Mouse (Mus musculus): ENCODE measurements around the gene Fancg. TPM values are rescaled to one million over a fixed set of nuclear protein-coding genes. Genes with fewer than 3 reads are reported as not detected.

The Fancg gene
- 1 to 10 TPM; 6.6 to 7.7 TPM for total RNA-seq (2021)
- long read RNA-seq, experiment 1, transcript Fancg-201 (14 exons, 2,771 nt): major isoform, 5 of 11 reads
- long read RNA-seq, experiment 1, partial matches to known transcripts: 0 of 11 reads
- long read RNA-seq, experiment 1, other reads (novel, unspliced or antisense): 6 of 11 reads
- long read RNA-seq, experiment 2, transcript Fancg-201 (14 exons, 2,771 nt): major isoform, 5 of 7 reads
- long read RNA-seq, experiment 2, partial matches to known transcripts: 2 of 7 reads
- long read RNA-seq, experiment 2, other reads (novel, unspliced or antisense): 0 of 7 reads

- peak; percentile 75 to 76 for DNase-seq (ENCODE audit: low spot score in 2 of 2)
Observed at GRCm38 (mm10) chr4:43010161-43011038, at the start of gene Fancg. Fancg (minus strand) TSS chr4:43010506.

DNA sequence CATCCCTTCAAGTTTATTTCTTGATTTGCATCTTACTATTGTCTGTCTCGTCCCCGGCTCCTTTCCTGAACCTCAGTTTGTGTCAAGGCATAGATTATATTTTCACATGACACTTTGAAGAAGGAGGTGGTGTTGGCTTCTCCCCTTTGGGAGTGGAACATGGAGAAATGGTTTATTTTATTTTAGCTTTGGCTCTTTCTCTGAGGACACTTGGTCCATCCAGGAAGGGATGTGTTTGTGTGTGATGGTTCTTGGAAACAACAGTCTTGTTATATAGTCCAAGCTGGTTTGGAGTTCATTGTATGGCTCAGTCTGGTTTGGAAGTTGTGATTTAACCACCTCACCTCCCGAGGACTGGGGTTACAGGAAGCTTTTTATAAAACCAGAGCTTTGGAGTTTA is 49.4 kb upstream of the Fancg start:
- no peak for DNase-seq (ENCODE audit: low spot score in 2 of 2)

GRCm38 (mm10) chr4:43058753-43059654 is 48.7 kb upstream of the Fancg start, which contains the start of gene Unc13b:
Unc13b (plus strand) TSS chr4:43058953.
- peak; percentile 86 to 89 for DNase-seq (ENCODE audit: low spot score in 2 of 2)

DNA sequence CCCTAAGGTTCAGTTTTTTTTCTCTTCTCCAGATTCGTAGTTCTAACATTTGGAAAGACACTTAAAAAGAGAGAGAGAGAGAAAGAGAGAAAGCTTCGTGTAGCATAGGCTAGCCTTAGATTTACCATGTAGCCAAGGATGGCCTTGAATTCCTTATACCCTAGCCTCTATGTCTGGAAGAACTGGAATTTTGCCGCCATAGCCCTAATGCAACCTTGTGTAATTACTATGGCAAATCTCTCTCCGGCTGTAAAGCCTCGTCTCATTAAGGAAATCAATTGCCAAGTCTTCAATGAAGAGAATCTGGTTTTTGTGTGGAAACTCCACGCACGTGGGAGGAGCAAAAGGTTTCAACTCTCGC is 48.1 kb upstream of the Fancg start:
- no peak for DNase-seq (ENCODE audit: low spot score in 2 of 2)

- no peak for DNase-seq (ENCODE audit: low spot score in 2 of 2)
Observed at GRCm38 (mm10) chr4:43057654-43058053, 47.3 kb upstream of the Fancg start.

GRCm38 (mm10) chr4:43052627-43053026 is 42.3 kb upstream of the Fancg start:
- no peak for DNase-seq (ENCODE audit: low spot score in 2 of 2)

- no peak for DNase-seq (ENCODE audit: low spot score in 2 of 2)
Observed at GRCm38 (mm10) chr4:43047231-43047630, 36.9 kb upstream of the Fancg start.

GRCm38 (mm10) chr4:43046607-43047006 is 36.3 kb upstream of the Fancg start:
- DNase-seq (ENCODE audit: low spot score in 2 of 2): no peak

DNA sequence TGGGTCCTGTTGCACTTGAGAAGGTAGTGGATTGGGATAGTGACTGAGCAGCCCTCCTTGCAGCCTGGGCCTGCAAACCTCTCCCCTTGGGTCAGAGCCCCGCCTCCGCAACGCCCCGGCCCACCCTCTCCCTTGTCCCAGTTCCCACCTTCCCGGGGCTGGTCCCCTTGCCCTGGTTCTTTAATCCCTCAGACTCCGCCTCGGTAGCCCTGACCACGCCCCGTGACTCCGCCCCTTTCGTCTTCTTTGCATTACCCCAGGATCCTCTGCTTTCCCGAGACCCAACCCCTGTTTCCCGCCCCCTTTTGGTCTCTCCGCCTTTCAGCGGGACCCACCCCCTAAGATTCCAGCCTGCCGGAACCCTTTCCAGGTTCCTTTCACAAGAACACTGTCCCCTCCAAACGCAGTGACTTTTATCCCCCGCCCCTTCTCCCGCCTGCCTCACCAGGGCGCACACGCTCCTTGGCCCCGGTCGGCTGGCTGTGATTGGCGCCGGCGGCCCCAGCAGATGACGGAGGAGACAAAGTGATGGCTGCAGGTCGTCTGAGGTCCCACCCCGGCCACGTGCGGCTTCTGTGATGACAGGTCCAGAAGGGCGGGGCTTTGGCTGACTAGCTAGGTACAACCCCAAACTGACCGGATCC is 35.5 kb upstream of the Fancg start, which contains the start of gene Fam214b:
Gene Fam214b, minus strand, starts transcription at position 562 of the 644 bp plus-strand sequence.
- DNase-seq (ENCODE audit: low spot score in 2 of 2): peak; percentile 98

- DNase-seq (ENCODE audit: low spot score in 2 of 2): no peak
Observed at GRCm38 (mm10) chr4:43045285-43045658, 35.0 kb upstream of the Fancg start.

GRCm38 (mm10) chr4:43044673-43045072 is 34.4 kb upstream of the Fancg start:
- DNase-seq (ENCODE audit: low spot score in 2 of 2): no peak

GRCm38 (mm10) chr4:43043644-43044357 is 33.5 kb upstream of the Fancg start:
- peak; percentile 42 to 54 for DNase-seq (ENCODE audit: low spot score in 2 of 2)

GRCm38 (mm10) chr4:43040881-43041547 is 30.7 kb upstream of the Fancg start:
- DNase-seq (ENCODE audit: low spot score in 2 of 2): peak in 1 of 2 experiments; percentile 37

DNA sequence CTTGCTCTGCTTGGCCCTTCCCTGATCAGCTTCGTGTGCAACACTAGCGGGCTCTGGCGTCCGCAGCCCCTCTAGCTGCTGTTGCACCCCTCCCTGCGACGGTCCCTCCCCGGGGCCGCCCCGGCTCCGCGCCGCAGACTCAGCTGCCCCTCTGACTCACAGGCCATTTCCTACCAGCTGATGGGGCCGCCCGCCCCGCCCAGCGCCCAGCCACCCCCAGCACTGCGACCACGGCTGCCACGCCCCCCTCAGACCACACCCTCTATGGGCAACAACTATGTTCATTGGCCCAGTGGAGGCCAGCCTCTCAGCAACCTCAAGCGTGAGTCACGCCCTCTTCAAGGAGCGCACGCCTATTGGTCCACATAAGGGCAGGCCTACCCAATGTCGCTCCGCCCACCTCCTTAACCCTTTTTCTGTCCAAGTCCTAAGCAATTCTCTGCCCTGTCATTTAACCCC is 29.8 kb upstream of the Fancg start:
- peak; percentile 94 for DNase-seq (ENCODE audit: low spot score in 2 of 2)

DNA sequence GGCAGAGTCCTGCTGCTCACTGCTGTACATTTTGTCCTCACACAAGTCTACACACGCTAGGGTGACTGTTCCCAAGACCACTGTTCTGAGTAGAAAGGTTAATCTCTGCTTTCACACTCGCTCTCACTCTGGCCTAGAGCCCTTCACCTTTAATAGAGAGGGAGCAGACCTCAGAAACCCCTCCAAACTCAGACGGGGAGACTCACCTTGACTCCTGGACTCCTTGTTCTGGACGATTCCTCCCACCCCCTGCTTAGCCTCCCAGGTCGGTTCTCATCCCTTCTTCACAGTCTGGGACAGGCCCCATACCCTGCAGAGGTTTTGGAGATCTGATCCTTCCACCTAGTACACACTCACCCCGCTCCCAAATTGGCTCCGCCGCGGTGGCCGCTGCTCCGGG is 29.3 kb upstream of the Fancg start:
- no peak for DNase-seq (ENCODE audit: low spot score in 2 of 2)

DNA sequence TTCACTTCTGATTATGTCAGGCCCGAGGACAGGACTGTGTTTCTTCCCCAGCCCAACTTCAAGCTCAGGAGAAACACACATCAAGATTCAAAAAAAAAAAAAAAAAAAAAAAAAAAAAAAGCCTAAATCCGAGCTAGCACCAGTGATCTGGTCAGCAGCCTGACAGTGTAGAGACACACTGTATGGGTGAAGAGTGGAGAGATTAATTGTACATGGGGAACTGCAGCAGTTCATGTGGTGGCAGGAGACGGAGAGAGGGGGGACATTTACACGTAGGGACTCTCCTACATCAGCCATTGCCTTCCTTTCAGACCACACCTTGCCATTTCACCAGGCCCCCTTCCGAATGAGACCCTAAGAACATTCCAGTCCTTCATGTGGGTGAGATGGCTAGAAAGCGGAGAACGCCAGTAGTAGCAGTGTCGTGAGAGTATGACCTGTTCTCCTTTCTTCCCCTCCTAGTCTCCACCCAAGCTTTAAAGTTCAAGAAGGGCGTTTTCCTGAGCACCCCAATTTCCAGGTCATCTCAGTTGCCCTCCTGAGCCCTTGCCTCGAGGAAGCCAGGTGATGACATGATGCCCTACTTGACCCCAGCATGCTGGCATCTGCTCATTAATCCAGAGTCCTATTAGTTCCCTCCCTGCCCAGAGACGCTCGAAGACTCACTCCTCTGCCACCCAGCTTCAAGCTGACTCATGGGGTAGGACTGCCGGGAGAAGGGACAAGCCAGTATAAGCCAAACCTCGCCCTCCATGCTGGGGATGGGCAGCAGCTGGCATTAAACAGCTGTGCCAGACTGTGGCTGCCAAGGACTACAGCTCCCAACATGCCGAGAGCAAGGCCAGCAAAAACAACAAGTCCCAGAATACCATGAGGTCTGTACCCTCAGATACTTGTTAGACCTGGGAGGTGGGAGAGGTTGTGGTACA is 28.5 kb upstream of the Fancg start:
- DNase-seq (ENCODE audit: low spot score in 2 of 2): peak; percentile 58 to 62

DNA sequence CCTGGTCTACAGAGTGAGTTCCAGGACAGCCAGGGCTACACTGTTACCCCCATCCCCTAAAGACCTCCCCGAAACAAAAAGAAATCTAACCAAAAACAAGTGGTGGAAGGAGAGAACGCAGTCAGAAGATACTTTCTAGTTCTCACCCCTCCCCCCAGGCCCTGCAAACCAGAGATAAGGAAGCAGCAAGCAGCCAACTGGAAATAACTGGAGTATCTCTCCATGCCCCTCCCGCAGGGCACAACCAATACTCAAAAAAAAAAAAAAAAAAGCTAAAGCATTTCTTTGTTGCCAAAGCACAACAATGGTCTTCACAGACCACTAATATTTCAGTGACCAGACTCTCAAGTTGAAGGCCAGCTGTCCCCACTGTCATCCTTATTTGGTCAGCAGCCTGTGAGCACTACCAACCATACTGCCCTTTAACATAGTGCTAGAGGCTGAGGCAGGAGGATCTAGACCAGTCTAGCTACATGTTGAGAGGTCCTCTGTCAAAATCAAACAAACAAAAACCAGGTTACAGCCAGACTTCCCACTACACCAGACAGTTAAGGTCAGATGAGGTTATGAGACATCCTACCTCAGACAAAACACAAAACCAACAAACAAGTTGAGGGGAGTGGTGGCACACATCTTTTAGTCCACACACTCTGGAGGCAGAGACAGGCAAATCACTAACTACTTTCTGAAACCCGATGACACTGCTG is 27.7 kb upstream of the Fancg start:
- DNase-seq (ENCODE audit: low spot score in 2 of 2): no peak

- DNase-seq (ENCODE audit: low spot score in 2 of 2): no peak
Observed at GRCm38 (mm10) chr4:43036356-43036755, 26.1 kb upstream of the Fancg start.
